17 mouse cellular contexts compared by ENCODE assay signal in genomic region chr8:88309274-88309873, GRCm38 (mm10). TPM values are rescaled to one million over a fixed set of nuclear protein-coding genes. Genes with fewer than 3 reads are reported as not detected.
DNase-seq lines count a peak whose midpoint lies in the region; ATAC-seq and TF ChIP-seq lines count a peak whose summit lies in the region.
"Had no signal": no experiment of that assay in that cellular context is flagged by ENCODE, and none has a peak within 500 bp of the region (broad histone marks: within the 10 kb centered on the region; RNA-seq: fewer than 3 reads in every experiment).

No protein-coding gene starts in this region.

- H3K36me3 ChIP-seq in liver, postnatal 0 days (replicated peaks; ENCODE audit: insufficient read depth, low read length): peaks cover 18% of the 10 kb centered on the region
- peaks cover 91% of the 10 kb centered on the region for H3K36me3 ChIP-seq in liver, embryonic 12.5 days
- H3K36me3 ChIP-seq in CH12.LX (replicated peaks in 1 of 2; ENCODE audit: control insufficient read depth in 1 of 2, insufficient read depth in 1 of 2, low read length in 1 of 2): peaks cover 49 to 81% of the 10 kb centered on the region in 2 experiments
- H3K36me3 ChIP-seq: embryonic facial prominence, embryonic 13.5 days; midbrain, embryonic 10.5 days had no signal

- no peaks in the 10 kb centered on the region for H3K9me3 ChIP-seq in liver, postnatal 0 days (ENCODE audit: low read length)
- no peaks in the 10 kb centered on the region for H3K9me3 ChIP-seq in liver, embryonic 12.5 days (replicated peaks)
- no peaks in the 10 kb centered on the region for H3K9me3 ChIP-seq in CH12.LX (replicated peaks; ENCODE audit: low read length)
- H3K9me3 ChIP-seq: embryonic facial prominence, embryonic 13.5 days; midbrain, embryonic 10.5 days had no signal

- H3K9ac ChIP-seq in liver, postnatal 0 days (replicated peaks): no peak overlapping the region
- H3K9ac ChIP-seq in liver, embryonic 12.5 days: no peak overlapping the region
- peak overlapping the region; percentile 31 for H3K9ac ChIP-seq in CH12.LX (ENCODE audit: insufficient read depth, low read depth)
- H3K9ac ChIP-seq: embryonic facial prominence, embryonic 13.5 days; lung, embryonic 14.5 days had no signal

- H3K4me2 ChIP-seq in liver, postnatal 0 days (ENCODE audit: low read depth, low read length): no peak overlapping the region
- H3K4me2 ChIP-seq in liver, embryonic 12.5 days: no peak overlapping the region
- peak overlapping the region; percentile 81 for H3K4me2 ChIP-seq in CH12.LX (ENCODE audit: insufficient read depth, low read depth, poor library complexity, severe bottlenecking)
- H3K4me2 ChIP-seq: embryonic facial prominence, embryonic 13.5 days; lung, embryonic 14.5 days had no signal

- no peak for DNase-seq in liver, postnatal 0 days
- peak; percentile 93 for DNase-seq in CH12.LX (ENCODE audit: extremely low read depth)
- no peak for DNase-seq in right cerebral cortex, adult 2 months (ENCODE audit: low spot score in 2 of 2)
- DNase-seq: cerebellum, adult 11-12 months; heart, postnatal 10 days; kidney, adult 2 months; kidney, postnatal 36 days; layer of hippocampus, postnatal 36 days; lung, embryonic 14.5 days; thymus, adult 2 months had no signal

- peak; percentile 7; the same call in 1 of the 2 replicates for ATAC-seq in liver, postnatal 0 days
- ATAC-seq in liver, embryonic 12.5 days: no peak
- peak; percentile 60 for ATAC-seq in neutrophil, adult 5-6 weeks (ENCODE audit: extremely low read depth, insufficient number of reproducible peaks, low FRiP score, poor library complexity, severe bottlenecking)
- no peak for ATAC-seq in frontal cortex, adult (ENCODE audit: low TSS enrichment)
- ATAC-seq: hindbrain, embryonic 16.5 days had no signal

- H3K27me3 ChIP-seq in liver, postnatal 0 days (ENCODE audit: insufficient read depth, low read length): no peaks in the 10 kb centered on the region
- H3K27me3 ChIP-seq in liver, embryonic 12.5 days (replicated peaks): no peaks in the 10 kb centered on the region
- no peaks in the 10 kb centered on the region for H3K27me3 ChIP-seq in CH12.LX (replicated peaks)
- H3K27me3 ChIP-seq: embryonic facial prominence, embryonic 13.5 days had no signal

- in situ Hi-C loops in CH12.LX (cut with MboI; ENCODE audit: low pct_ligation_motif_present, low pct_unique_long_range_greater_than_20kb, low sequenced_read_pairs): no loop called here

- no peak for TF ChIP-seq CTCF in liver, postnatal 0 days (IDR thresholded peaks at IDR 0.05; ENCODE audit: low read depth)
- no peak for TF ChIP-seq CTCF in CH12.LX (conservative IDR thresholded peaks at IDR 0.05 in 1 of 2, IDR thresholded peaks at IDR 0.05 in 1 of 2; ENCODE audit: low read depth in 2 of 2, low read length in 2 of 2)
- TF ChIP-seq CTCF in bone marrow, adult 2 months (IDR thresholded peaks at IDR 0.05; ENCODE audit: control insufficient read depth, insufficient read depth, low read length): no peak

- TF ChIP-seq POLR2A in CH12.LX (IDR thresholded peaks at IDR 0.05; ENCODE audit: low read depth, low read length): peak; percentile 49; the same call in 1 of the 2 replicates
- no peak for TF ChIP-seq POLR2A in bone marrow, adult 2 months (IDR thresholded peaks at IDR 0.05; ENCODE audit: borderline replicate concordance, control insufficient read depth, low read depth, low read length)

- H3K27ac ChIP-seq in liver, postnatal 0 days (ENCODE audit: low read depth): no peak overlapping the region
- H3K27ac ChIP-seq in liver, embryonic 12.5 days: no peak overlapping the region
- peak overlapping the region; percentile 94 for H3K27ac ChIP-seq in CH12.LX (ENCODE audit: insufficient read depth, low read depth)
- H3K27ac ChIP-seq in bone marrow, adult 2 months (ENCODE audit: control insufficient read depth, insufficient read depth, low read depth, low read length, poor library complexity): peak overlapping the region; percentile 31; the same call in 1 of the 2 replicates
- H3K27ac ChIP-seq: embryonic facial prominence, embryonic 13.5 days; midbrain, embryonic 10.5 days had no signal

- no peak overlapping the region for H3K4me3 ChIP-seq in liver, postnatal 0 days (ENCODE audit: low read depth, low read length)
- H3K4me3 ChIP-seq in liver, embryonic 12.5 days: no peak overlapping the region
- H3K4me3 ChIP-seq in CH12.LX (replicated peaks in 1 of 3; ENCODE audit: low read depth in 2 of 3, low read length in 2 of 3, poor library complexity in 1 of 3): peak overlapping the region; percentile 21 to 55 (median 34)
- H3K4me3 ChIP-seq in bone marrow, adult 2 months (replicated peaks; ENCODE audit: control insufficient read depth, low read depth, low read length): no peak overlapping the region
- H3K4me3 ChIP-seq: embryonic facial prominence, embryonic 13.5 days; midbrain, embryonic 10.5 days had no signal

- dilution Hi-C loops in CH12.LX (cut with MboI; ENCODE audit: extremely low pct_ligation_motif_present, extremely low pct_unique_long_range_greater_than_20kb, low sequenced_read_pairs): no loop called here

- TF ChIP-seq RAD21 in CH12.LX (IDR thresholded peaks at IDR 0.05; ENCODE audit: low read depth, low read length): no peak

- peaks cover 6% of the 10 kb centered on the region for H3K4me1 ChIP-seq in liver, postnatal 0 days (ENCODE audit: insufficient read depth)
- peaks cover 19% of the 10 kb centered on the region for H3K4me1 ChIP-seq in liver, embryonic 12.5 days
- H3K4me1 ChIP-seq in CH12.LX (ENCODE audit: control insufficient read depth in 1 of 2, insufficient read depth in 2 of 2): peaks cover 27 to 49% of the 10 kb centered on the region in 2 experiments
- H3K4me1 ChIP-seq in bone marrow, adult 2 months (ENCODE audit: control insufficient read depth, insufficient read depth, low read length): peaks cover 9% of the 10 kb centered on the region
- H3K4me1 ChIP-seq: embryonic facial prominence, embryonic 13.5 days; midbrain, embryonic 10.5 days had no signal

- TF ChIP-seq EP300 in liver, postnatal 0 days (IDR thresholded peaks at IDR 0.05; ENCODE audit: low read depth): no peak
- no peak for TF ChIP-seq EP300 in CH12.LX (IDR thresholded peaks at IDR 0.05; ENCODE audit: low read length)

- 49% methylated on average over 10 of the region's 10 CpGs for WGBS in liver, postnatal 0 days (ENCODE audit: insufficient replicate concordance)
- WGBS in liver, embryonic 12.5 days (ENCODE audit: insufficient replicate concordance): 57% methylated on average over 10 of the region's 10 CpGs
- WGBS in bone marrow, adult 2 months: 24% methylated on average over 10 of the region's 10 CpGs

- no peaks in the 10 kb centered on the region for H3K79me2 ChIP-seq in CH12.LX (replicated peaks; ENCODE audit: control insufficient read depth, extremely low read depth, insufficient read depth, poor library complexity, severe bottlenecking)

TF ChIP-seq in CH12.LX, 34 proteins besides CTCF, POLR2A, EP300 and RAD21:
- TF ChIP-seq BHLHE40 (IDR thresholded peaks at IDR 0.05; ENCODE audit: low read depth, low read length) (peak; percentile 84), TBP (conservative IDR thresholded peaks at IDR 0.05; ENCODE audit: low read depth, low read length) (peak; percentile 72; the same call in 1 of the 2 replicates), NELFE (IDR thresholded peaks at IDR 0.05; ENCODE audit: low read depth, low read length) (no peak; the same call in 1 of the 2 replicates), TCF12 (IDR thresholded peaks at IDR 0.05; ENCODE audit: low read depth, low read length) (no peak), ETS1 (conservative IDR thresholded peaks at IDR 0.05; ENCODE audit: low read depth, low read length) (0 out of 2 replicates have a peak, but pooled peaks have one; percentile 17), USF1 (IDR thresholded peaks at IDR 0.05; ENCODE audit: low read depth, low read length) (peak; percentile 84), MAX (IDR thresholded peaks at IDR 0.05; ENCODE audit: low read length) (peak; percentile 53), POLR2AphosphoS2 (IDR thresholded peaks at IDR 0.05; ENCODE audit: low read depth, low read length) (no peak), IRF4 (IDR thresholded peaks at IDR 0.05; ENCODE audit: low read depth, low read length) (no peak), SIN3A (IDR thresholded peaks at IDR 0.05; ENCODE audit: low read length) (peak; percentile 34; the same call in 1 of the 2 replicates), USF2 (conservative IDR thresholded peaks at IDR 0.05; ENCODE audit: low read depth, low read length) (peak; percentile 81), KAT2A (IDR thresholded peaks at IDR 0.05; ENCODE audit: insufficient replicate concordance, low read length) (no peak), ELF1 (IDR thresholded peaks at IDR 0.05; ENCODE audit: low read depth, low read length) (peak; percentile 73), ZNF384 (IDR thresholded peaks at IDR 0.05; ENCODE audit: low read depth, low read length) (no peak), ZKSCAN1 (IDR thresholded peaks at IDR 0.05; ENCODE audit: borderline replicate concordance, low read depth, low read length) (no peak), SMC3 (IDR thresholded peaks at IDR 0.05; ENCODE audit: low read depth, low read length) (no peak), MYC (IDR thresholded peaks at IDR 0.05; ENCODE audit: low read depth, low read length) (peak; percentile 41; the same call in 1 of the 2 replicates)

RNA-seq across cellular contexts. Expression of gene Adcy7, which starts 37.2 kb away (rescaled TPM):
- 8.1 and 8.4 TPM in 2 replicates for polyA plus RNA-seq in liver, postnatal 0 days (2015; fragmentation: Nextera tagmentation; extraction: Ambion mirVana)
- 38.0 and 41.6 TPM in 2 replicates for polyA plus RNA-seq in liver, embryonic 12.5 days (2016; fragmentation: Nextera tagmentation; extraction: Ambion mirVana)
- 25.7 and 25.9 TPM in 2 replicates for total RNA-seq in CH12.LX (2012; rRNA removed)
- total RNA-seq in CH12.LX (2014; rRNA removed): 25.5 and 27.0 TPM in 2 replicates
- 28.5 and 28.8 TPM in 2 replicates for polyA plus RNA-seq in CH12.LX (2012; ENCODE audit: insufficient read length, low read depth)
- 18.7 and 66.8 TPM in 2 replicates for polyA plus RNA-seq in bone marrow, adult 2 months (2011; ENCODE audit: insufficient read depth, insufficient read length, low replicate concordance, missing spikeins)
- total RNA-seq in neutrophil, adult 5-6 weeks (2017): 106 and 107 TPM in 2 replicates

RNA-seq across cellular contexts. Expression of gene Brd7, which starts 52.6 kb away (rescaled TPM):
- polyA plus RNA-seq in liver, postnatal 0 days (2015; fragmentation: Nextera tagmentation; extraction: Ambion mirVana): 25.3 and 29.1 TPM in 2 replicates
- 61.3 and 64.7 TPM in 2 replicates for polyA plus RNA-seq in liver, embryonic 12.5 days (2016; fragmentation: Nextera tagmentation; extraction: Ambion mirVana)
- 46.3 and 46.6 TPM in 2 replicates for total RNA-seq in CH12.LX (2012; rRNA removed)
- total RNA-seq in CH12.LX (2014; rRNA removed): 31.9 and 41.1 TPM in 2 replicates
- 106 and 134 TPM in 2 replicates for polyA plus RNA-seq in CH12.LX (2012; ENCODE audit: insufficient read length, low read depth)
- 128 and 151 TPM in 2 replicates for polyA plus RNA-seq in bone marrow, adult 2 months (2011; ENCODE audit: insufficient read depth, insufficient read length, low replicate concordance, missing spikeins)
- total RNA-seq in neutrophil, adult 5-6 weeks (2017): 52.3 and 68.8 TPM in 2 replicates

Comparison
In these comparisons a context has a peak if more than half of its experiments do, and no peak if none do; other contexts are left out.
1. ATAC-seq: peak in liver, postnatal 0 days (single experiment) and neutrophil, adult 5-6 weeks (single experiment); none in liver, embryonic 12.5 days (single experiment) and frontal cortex, adult (single experiment).
2. H3K27ac ChIP-seq: peak in CH12.LX (single experiment) and bone marrow, adult 2 months (single experiment); none in liver, postnatal 0 days (single experiment) and liver, embryonic 12.5 days (single experiment).
3. H3K4me3 ChIP-seq: peak in CH12.LX (3 of 3); none in liver, postnatal 0 days (single experiment), liver, embryonic 12.5 days (single experiment) and bone marrow, adult 2 months (single experiment).